Mouse (Mus musculus) small intestine, adult 2 months (tissue): ENCODE data around the gene Slc25a35. TPM values are rescaled to one million over a fixed set of nuclear protein-coding genes. Genes with fewer than 3 reads are reported as not detected.

ENCODE experiments used
- H3K27ac ChIP-seq: fragments of 200-500 bp; 2 replicates; pipeline ENCODE4 v1.5.1; 2012; ENCODE audit warnings: low read depth, low read length, control low read depth, inconsistent platforms; ENCODE audit not compliant: insufficient read depth
- H3K27me3 ChIP-seq: fragments of 200-500 bp; 2 replicates; pipeline ENCODE4 v1.6.1; 2012; ENCODE audit warnings: mild to moderate bottlenecking, moderate library complexity, low read length, inconsistent platforms; ENCODE audit not compliant: control insufficient read depth, insufficient read depth
- H3K36me3 ChIP-seq: fragments of 200-500 bp; 2 replicates; pipeline ENCODE4 v1.6.1; 2012; ENCODE audit warnings: mild to moderate bottlenecking, low read length, control low read depth, inconsistent platforms; ENCODE audit not compliant: control insufficient read depth, insufficient read depth
- H3K4me1 ChIP-seq: fragments of 200-500 bp; 2 replicates; pipeline ENCODE4 v1.6.1; 2012; ENCODE audit warnings: low read length, inconsistent platforms, mixed read lengths; ENCODE audit not compliant: control insufficient read depth, insufficient read depth, insufficient read length
- H3K4me3 ChIP-seq: fragments of 200-500 bp; 2 replicates; pipeline ENCODE4 v1.5.1; 2012; ENCODE audit warnings: low read depth, mild to moderate bottlenecking, control low read depth, inconsistent platforms, low read length, moderate library complexity
- CTCF ChIP-seq: fragments of 200-500 bp; IDR thresholded peaks from 2 replicates; pipeline ENCODE4 v1.5.1; 2012; ENCODE audit warnings: low read depth, mild to moderate bottlenecking, control low read depth, inconsistent platforms, low read length, moderate library complexity, mixed read lengths; ENCODE audit not compliant: insufficient replicate concordance, insufficient read length; ENCODE audit errors: extremely low read depth
- POLR2A ChIP-seq: fragments of 200-500 bp; IDR thresholded peaks from 2 replicates; pipeline ENCODE4 v1.6.1; 2012; ENCODE audit warnings: low read depth, mild to moderate bottlenecking, control low read depth, inconsistent platforms, low read length, moderate library complexity
- WGBS: fragments of 180-500 bp; shearing (Covaris S2); methylation state at CpG from one replicate; pipeline ENCODE4 v1.1.7; 2018; 5-methylcytosine and 5-hydroxymethylcytosine counted together
- polyA plus RNA-seq: library from polyadenylated mRNA; depleted of rRNA; stranded (reverse); fragments of >200 nt; gene quantifications from 2 replicates; pipeline ENCODE4 v1.2.3, GENCODE M21; 2012; rRNA removed

The Slc25a35 gene
- polyA plus RNA-seq, 1 experiment: 21.5 TPM

- TF ChIP-seq CTCF (no peak), POLR2A (no peak)
- 39% methylated on average over 3 of the region's 3 CpGs for WGBS
- H3K27me3 ChIP-seq: no peaks in the 10 kb centered on the region
- peaks cover 4% of the 10 kb centered on the region for H3K36me3 ChIP-seq
- H3K4me1 ChIP-seq: peaks cover 2% of the 10 kb centered on the region; the same call in 1 of the 2 replicates
- no peak overlapping the region for H3K27ac ChIP-seq
- no peak overlapping the region for H3K4me3 ChIP-seq
Measured at GRCm38 (mm10) chr11:69016755-69017154, 48.8 kb downstream of the Slc25a35 start.

DNA sequence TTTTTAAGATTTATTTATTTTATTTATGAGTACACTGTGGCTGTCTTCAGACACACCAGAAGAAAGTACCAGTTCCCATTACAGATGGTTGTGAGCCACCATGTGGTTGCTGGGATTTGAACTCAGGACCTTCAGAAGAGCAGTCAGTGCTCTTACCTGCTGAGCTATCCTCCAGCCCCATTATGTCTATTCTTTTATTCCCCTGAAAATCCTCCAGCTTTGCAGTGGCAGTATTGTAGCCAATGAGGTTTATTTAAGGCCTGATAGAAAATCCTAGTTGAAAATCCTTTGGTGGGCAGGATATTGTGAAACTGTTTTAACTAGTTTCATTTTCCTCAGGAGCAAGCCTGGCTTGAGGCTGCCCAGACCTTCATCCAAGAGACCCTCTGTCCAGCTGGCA is 52.8 kb downstream of the Slc25a35 start:
- Histone ChIP-seq H3K27ac (no peak overlapping the region), H3K27me3 (no peaks in the 10 kb centered on the region), H3K4me1 (no peaks in the 10 kb centered on the region; the same call in 1 of the 2 replicates), H3K4me3 (no peak overlapping the region), H3K36me3 (peaks cover 25% of the 10 kb centered on the region)
- TF ChIP-seq CTCF (no peak), POLR2A (no peak)

Other genes with a start within 250 kb of the Slc25a35 start
- gene Ndel1, start 96.3 kb upstream of the Slc25a35 start, polyA plus RNA-seq: 33.8 and 36.8 TPM in 2 replicates
- gene Rnf222, start 79.6 kb upstream of the Slc25a35 start, polyA plus RNA-seq: not detected in 2 replicates
- gene Rpl26, start 66.5 kb upstream of the Slc25a35 start, polyA plus RNA-seq: 513 and 614 TPM in 2 replicates
- not detected in 2 replicates for gene Odf4, start 41.0 kb upstream of the Slc25a35 start, polyA plus RNA-seq
- gene Arhgef15, start 10.7 kb upstream of the Slc25a35 start, polyA plus RNA-seq: 9.9 and 19.5 TPM in 2 replicates
- 21.2 and 29.7 TPM in 2 replicates for gene Rangrf, start 7.1 kb downstream of the Slc25a35 start, polyA plus RNA-seq
- gene Pfas, start 40.3 kb downstream of the Slc25a35 start, polyA plus RNA-seq: 4.7 and 6.0 TPM in 2 replicates
- gene Ctc1, start 47.8 kb downstream of the Slc25a35 start, polyA plus RNA-seq: 14.0 and 20.0 TPM in 2 replicates
- 15.5 and 30.8 TPM in 2 replicates for gene Aurkb, start 77.5 kb downstream of the Slc25a35 start, polyA plus RNA-seq
- gene Borcs6, start 91.6 kb downstream of the Slc25a35 start, polyA plus RNA-seq: 13.2 and 28.5 TPM in 2 replicates
- gene Tmem107, start 102.7 kb downstream of the Slc25a35 start, polyA plus RNA-seq: 11.8 and 12.8 TPM in 2 replicates
- 33.5 and 84.4 TPM in 2 replicates for gene Vamp2, start 120.4 kb downstream of the Slc25a35 start, polyA plus RNA-seq
- 5.4 and 13.9 TPM in 2 replicates for gene Per1, start 127.1 kb downstream of the Slc25a35 start, polyA plus RNA-seq
- gene Hes7, start 152.3 kb downstream of the Slc25a35 start, polyA plus RNA-seq: 1.1 and 1.7 TPM in 2 replicates
- gene 9130213A22Rik, start 154.5 kb downstream of the Slc25a35 start, polyA plus RNA-seq: 0.29 and 0.38 TPM in 2 replicates
- gene Aloxe3, start 157.8 kb downstream of the Slc25a35 start, polyA plus RNA-seq: 0.13 and 1.2 TPM in 2 replicates
- gene Alox12b, start 188.9 kb downstream of the Slc25a35 start, polyA plus RNA-seq: not detected in 2 replicates
- 0.15 TPM in 1 of 2 replicates, not detected in the other for gene Alox8, start 229.7 kb downstream of the Slc25a35 start, polyA plus RNA-seq